Mouse (Mus musculus) MEL-GATA-1-ER (cell line): ENCODE data around the gene Lima1.
A peak's percentile ranks its signal among the peaks of the same experiment; 100 is the strongest.
"Not testable (repeated sequence)": the region's sequence is repeated elsewhere in the genome, so short reads cannot be mapped to it uniquely, and the experiment has no call there.

Experiments
- DNase-seq: peaks from one replicate; pipeline ENCODE4 v3.0.0-alpha.2; 2012; ENCODE audit warnings: low read depth; ENCODE audit errors: extremely low read depth

The Lima1 gene

DNA sequence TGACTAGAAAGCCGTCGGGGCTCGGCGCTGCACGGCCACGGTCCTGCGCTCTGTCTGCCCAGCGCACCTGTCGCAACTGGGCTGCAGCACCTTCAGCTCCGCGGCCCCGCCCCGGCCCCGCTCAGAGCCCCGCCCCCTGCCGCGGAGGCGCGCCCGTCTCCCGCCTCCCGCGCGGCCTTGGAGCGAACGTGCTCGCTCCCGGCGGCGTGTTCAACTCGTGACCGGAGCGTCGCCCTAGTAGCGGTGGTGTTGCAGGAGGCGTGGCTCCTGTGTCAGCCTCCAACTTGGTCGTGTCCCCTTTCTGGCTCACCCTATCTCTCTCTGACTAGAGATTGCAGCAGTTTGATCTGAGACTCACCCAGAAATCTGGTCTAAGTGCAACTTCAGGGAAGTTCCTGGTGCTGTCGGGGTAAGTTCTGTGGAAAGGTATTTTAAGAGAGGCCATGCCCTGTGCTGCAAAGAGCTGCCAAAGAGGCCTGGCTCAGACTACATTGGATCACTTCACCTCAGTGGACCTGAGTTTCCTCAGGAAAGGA is at the start of gene Lima1:
Gene Lima1, minus strand, starts transcription at position 123 of the 536 bp plus-strand sequence.
- peak; percentile 80 for DNase-seq

DNA sequence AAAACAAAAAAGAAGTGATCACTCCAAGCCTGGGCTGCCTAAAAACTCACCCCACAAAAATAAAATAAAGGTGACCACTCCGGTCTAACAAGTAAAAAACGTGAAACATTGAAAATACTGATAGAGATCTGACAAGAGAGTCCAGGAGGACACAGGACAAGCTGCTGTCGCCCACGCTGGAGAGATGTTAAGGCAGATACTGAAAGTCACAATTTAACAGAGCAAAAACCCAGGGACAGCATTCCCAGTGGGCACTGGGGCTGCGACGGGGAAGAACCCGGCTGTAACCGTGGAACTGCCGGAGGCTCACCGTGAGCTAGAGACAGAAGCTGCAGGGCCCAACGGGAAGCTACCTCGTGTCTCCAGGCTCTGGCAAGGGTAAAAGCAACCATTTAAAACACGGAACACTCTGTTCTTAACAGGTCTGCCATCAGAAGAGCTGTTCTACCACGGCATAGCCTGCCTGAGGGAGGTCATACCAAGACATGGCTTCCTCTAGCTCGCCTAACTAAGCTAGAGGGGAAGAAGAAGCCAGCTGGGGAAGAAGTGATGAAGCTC is 44.4 kb upstream of the Lima1 start:
- no peak for DNase-seq

DNA sequence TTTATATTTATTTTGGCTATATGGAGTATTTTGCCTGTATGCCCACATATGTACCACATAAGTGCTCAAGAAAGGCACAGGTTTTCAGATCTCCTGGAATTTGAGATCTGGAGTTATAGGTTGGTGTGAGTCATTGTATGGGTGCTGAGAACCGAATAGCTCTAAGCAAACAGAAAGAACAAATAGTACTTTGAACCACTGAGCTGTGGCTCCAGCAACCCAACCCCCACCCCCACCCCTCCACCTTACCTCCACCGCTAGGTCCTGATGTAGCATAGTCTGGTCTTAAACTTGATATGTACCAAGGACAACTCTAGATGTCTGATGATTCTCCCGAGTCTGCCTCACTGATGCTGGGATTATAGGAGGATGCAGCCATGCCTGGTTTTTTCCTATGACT is 42.0 kb upstream of the Lima1 start:
- no peak for DNase-seq

GRCm38 (mm10) chr15:99914613-99915012 is 39.4 kb upstream of the Lima1 start:
- no peak for DNase-seq

DNA sequence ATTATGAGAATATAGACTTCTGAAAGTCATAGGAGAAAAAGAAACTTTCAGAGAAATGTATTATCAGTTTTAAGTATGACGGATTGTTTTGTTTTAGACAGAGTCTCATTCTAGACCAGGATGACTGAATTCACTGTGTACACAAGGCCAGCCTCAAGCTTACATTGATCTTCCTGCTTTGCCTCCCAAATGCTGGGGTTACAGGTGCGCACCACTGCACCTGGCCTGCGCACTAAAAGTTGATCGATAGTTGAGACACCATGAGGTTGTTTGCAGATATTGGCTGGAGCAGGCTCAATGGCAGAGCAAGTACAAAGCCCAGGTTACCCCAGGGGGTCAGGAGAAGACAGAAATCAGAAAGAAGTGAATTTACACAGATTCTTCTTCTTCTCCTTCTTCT is 36.5 kb upstream of the Lima1 start:
- DNase-seq, result no peak

DNA sequence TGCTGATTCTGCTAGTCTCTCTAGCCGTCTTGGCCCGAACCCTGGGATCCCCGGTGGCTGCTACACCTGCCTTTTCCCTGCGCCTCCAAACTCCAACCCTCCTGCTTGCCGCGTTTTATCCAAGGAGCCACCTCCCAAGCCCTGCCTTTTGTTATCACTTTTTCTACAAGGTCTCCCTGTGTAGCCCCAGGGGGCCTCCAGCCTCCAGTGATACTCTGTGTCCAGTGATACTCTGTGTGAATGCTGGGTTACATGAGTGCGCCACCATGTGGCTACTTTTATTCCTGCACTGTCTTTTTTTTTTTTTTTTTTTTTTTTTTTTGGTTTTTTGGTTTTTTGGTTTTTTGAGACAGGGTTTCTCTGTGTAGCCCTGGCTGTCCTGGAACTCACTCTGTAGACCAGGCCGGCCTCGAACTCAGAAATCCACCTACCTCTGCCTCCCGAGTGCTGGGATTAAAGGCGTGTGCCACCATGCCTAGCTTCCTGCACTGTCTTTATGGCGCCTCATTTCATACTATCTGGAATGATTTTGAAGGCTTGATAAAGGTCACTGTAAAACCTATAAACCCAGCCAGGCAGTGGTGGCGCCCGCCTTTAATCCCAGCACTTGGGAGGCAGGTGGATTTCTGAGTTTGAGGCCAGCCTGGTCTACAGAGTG is 34.2 kb upstream of the Lima1 start:
- DNase-seq, result peak; percentile 16

DNA sequence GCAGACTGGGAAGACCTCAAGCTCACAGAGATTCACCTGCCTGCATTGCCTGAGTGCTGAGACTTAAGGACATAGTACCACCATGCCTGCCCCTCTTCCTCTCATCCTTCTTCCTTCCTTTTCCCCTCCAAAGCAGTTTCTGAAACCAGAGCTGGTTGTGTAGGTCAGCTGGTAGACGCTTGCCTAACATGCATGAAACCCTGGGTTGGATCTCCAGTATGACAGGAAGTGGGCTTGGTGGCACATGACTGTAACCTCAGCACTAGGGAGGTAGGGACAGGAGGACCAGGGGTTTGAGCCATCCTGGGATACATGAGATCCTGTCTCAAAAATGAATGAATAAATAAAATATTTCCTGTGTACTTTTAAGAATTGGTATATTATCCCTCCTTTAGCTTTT is 32.3 kb upstream of the Lima1 start:
- DNase-seq, result no peak

DNA sequence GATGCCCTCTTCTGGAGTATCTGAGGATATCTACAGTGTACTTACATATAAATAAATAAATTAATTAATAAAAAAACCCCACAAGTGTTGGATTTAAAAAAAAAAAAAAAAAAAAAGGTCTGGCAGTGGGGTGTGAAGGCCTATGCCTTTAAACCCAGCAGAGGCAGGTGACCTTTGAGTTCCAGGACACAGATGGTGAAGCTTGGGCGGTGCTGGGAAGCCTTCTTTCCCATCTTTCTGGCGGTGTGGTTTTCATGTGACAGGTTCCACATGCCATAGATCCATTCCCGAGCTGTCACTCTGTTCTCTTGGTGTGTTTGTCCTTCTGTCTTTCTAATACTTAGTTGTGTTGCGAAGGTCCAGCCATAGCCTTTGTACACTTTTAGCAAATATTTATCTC is 31.8 kb upstream of the Lima1 start:
- no peak for DNase-seq

GRCm38 (mm10) chr15:99904841-99905240 is 29.6 kb upstream of the Lima1 start:
- DNase-seq, result no peak

DNA sequence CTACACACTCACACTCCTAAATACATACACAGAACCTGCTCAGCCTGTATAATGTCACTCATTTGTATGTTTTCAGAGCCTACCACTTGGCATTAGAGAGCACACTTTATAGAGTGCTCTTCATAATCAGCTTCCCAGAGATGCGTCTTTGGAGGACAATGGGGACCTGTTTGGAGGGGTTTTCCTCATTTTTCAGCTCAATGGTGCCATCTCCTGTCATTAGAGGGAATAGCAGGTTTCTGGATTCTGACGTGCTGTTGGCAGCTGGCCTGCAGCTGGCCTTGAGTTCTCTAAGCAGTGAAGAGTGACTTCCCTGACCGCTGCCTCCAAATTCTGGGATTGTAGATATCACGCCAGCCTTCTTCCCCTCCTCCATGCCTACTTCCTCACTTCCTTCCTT is 29.1 kb upstream of the Lima1 start:
- peak; percentile 66 for DNase-seq

GRCm38 (mm10) chr15:99903227-99903626 is 28.0 kb upstream of the Lima1 start:
- DNase-seq, result no peak

- DNase-seq, result no peak
These were observed 27.5 kb upstream of the Lima1 start for GRCm38 (mm10) chr15:99902786-99903185.

DNA sequence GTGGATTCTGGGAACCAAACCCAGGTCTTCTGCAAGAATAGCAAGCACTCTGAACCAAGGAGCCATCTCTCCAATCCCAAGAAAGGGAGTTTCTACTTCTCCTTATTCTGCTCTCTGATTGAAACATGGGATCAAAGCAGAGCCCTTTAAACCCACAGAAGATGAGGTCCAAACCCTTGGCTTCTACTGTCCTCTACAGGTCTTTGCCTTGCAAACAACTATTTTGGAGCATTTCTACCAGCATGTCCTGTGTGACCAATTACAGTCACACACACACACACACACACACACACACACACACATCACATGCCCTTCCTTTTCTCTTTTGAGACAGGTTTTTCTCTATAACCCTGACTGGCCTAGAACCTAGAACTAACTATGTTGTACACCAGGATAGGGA is 21.4 kb upstream of the Lima1 start:
- DNase-seq, result no peak

- DNase-seq, result no peak
These were observed 16.1 kb upstream of the Lima1 start for GRCm38 (mm10) chr15:99891355-99891754.

DNA sequence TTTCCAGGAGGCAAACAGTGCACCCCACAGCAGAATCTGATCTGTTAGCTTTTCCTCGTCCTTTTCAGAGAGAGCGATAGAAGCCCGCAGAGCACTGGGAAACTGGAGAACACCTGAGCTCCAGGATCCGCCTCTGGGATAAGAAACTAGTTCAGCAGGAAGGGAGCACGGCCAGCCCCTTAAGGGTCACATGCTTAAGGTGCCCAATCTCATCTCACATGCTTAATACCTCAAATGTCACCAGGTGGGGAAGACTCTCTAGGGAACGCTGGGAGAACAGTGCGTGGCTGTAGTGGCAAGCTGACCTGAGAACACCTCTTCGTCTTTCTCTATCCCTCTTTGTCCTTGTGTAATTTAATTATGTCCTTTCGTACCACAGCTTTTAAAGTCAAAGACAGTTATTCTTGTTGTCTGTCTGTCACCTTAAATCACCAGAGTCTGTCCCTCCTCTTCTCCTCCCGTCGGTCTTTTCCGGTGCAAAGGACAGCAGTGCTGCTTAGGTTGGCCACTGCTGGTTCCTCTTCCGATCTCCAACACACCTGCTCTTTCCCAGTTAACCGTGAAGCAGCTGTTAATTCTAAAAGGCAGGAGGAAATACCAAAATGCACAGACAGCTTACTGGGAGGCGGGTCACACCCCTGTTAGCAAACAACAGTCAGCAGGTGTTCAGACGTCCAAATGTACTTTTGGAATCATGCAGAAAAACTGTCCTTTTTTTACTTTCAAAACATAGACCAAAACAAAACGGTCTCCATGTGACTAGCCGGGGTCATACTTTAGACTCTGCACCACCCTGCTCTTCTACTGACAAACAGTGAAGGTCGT is 15.4 kb upstream of the Lima1 start:
- no peak for DNase-seq

GRCm38 (mm10) chr15:99889275-99889874 is 14.1 kb upstream of the Lima1 start:
- no peak for DNase-seq

GRCm38 (mm10) chr15:99887130-99887529 is 11.9 kb upstream of the Lima1 start:
- DNase-seq, result not testable (repeated sequence)

GRCm38 (mm10) chr15:99884038-99884437 is 8.8 kb upstream of the Lima1 start:
- DNase-seq, result no peak

DNA sequence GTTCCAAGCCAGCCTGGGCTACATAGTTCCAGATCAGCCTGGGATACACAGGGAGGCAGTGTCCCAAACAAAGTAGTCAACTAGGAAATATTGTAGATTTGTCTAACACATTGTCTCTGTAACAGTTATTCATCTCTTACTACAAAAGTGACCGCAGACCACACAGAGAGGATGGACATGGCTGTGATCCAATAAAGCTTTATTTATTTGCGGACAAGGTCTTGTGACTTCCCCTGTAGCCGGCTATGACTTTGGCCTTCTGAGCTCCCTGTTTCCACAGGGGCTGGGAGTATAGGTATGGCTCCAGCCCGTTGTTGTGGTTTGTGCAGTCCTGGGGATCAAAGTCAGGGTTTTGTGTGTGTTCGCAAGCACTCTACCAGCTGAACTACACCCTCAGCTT is 3.3 kb upstream of the Lima1 start:
- DNase-seq, result no peak

DNA sequence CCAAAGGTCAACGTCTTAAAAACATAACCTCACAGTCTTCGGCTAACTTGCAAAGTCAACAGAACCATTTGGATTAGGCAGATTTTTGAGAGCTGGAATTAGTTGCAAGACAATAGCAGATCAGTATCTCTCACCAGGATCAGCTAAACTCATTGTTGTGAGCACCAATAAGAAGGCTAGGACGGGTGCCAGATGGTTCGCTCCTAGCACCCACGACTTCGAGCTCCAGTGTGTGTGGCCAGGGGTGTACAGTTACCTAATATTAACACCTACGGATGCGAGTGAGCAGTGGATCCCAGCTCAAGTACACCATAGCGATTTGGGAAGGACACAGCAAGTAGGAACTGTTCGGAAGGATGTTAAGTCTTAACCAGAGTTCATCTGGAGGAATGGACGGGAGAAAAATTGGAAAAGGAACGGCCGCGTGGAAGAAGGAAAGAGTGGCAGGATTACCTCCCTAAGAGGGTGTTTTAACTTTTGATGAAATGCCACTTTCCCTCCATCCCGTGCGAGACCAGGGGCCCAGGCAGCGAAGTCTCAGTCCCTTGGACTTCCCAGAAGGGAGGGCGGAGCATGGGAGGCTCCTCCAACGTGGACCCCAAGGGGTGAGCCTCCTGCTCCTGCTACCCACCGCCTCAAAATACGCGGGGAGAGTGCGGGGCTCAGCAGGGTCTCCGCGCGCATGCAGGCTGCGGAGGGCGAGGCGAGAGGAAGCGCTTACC is 483 bp downstream of the Lima1 start:
- peak; percentile 13 for DNase-seq

DNA sequence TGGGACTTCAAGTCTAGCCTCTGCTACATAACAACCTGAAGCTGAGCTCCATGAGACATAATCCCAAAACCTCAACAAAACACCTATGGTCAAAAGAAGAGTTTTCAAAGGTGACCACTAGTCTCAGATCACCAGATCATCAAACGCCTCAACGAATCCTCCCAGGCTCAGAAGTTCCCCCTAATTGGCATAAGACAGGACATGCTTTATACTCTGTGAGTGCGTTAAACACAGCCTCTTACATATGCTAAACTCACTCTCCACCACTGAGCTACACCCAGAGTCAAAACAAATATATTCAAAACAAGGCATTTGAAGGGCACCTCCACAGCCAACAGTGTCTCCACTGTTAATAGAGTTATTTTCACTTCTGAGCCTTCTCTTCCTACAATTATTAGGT is 2.7 kb downstream of the Lima1 start:
- no peak for DNase-seq
